Mouse (Mus musculus): Measurements from ENCODE around the gene Ctdspl. TPM values are rescaled to one million over a fixed set of nuclear protein-coding genes. Genes with fewer than 3 reads are reported as not detected.

Ctdspl gene
- polyA plus RNA-seq, 1 experiment, result 83.4 TPM

DNA sequence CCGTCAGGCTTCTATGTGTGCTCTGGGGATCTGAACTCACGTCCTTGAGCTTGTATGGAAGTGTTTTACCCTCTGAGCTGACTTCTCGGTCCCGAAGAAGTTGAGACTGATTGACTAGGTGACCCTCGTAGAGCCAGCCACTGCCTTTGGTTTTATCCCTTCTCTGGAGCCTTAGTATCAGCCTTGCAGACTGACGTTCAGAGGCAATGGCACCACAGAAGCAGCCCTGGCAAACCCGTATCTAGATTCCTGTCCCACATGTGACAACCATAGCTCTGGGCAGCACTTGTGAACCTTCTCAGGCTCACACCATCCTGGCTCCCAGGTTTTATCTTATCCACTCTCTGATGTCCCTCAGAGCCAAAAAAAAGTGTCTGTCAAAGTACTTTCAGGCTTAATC lies 25.1 kb downstream of the Ctdspl start:
- no peak for TF ChIP-seq CTCF (IDR thresholded peaks at IDR 0.05; ENCODE audit: insufficient read depth, low read length)
- no peak for TF ChIP-seq POLR2A (IDR thresholded peaks at IDR 0.05; ENCODE audit: borderline replicate concordance, extremely low read depth, low read depth, low read length)
- H3K4me1 ChIP-seq (ENCODE audit: control insufficient read depth, insufficient read depth, low read length), result peaks cover 25% of the 10 kb centered on the region
- peak; percentile 22 for DNase-seq
- no peak overlapping the region for H3K4me3 ChIP-seq (replicated peaks; ENCODE audit: extremely low read depth, low read depth, low read length)
- 81% methylated on average over 7 of the region's 7 CpGs for whole genome bisulfite sequencing

- peaks cover 25% of the 10 kb centered on the region for H3K4me1 ChIP-seq (ENCODE audit: control insufficient read depth, insufficient read depth, low read length)
- 56% methylated on average over 16 of the region's 16 CpGs for WGBS
- DNase-seq, result peak; percentile 65
- no peak overlapping the region for H3K4me3 ChIP-seq (replicated peaks; ENCODE audit: extremely low read depth, low read depth, low read length)
- peak; percentile 40; the same call in 1 of the 2 replicates for TF ChIP-seq POLR2A (IDR thresholded peaks at IDR 0.05; ENCODE audit: borderline replicate concordance, extremely low read depth, low read depth, low read length)
- TF ChIP-seq CTCF (IDR thresholded peaks at IDR 0.05; ENCODE audit: insufficient read depth, low read length), result no peak
Observed at GRCm38 (mm10) chr9:118952180-118952579, 25.9 kb downstream of the Ctdspl start.

DNA sequence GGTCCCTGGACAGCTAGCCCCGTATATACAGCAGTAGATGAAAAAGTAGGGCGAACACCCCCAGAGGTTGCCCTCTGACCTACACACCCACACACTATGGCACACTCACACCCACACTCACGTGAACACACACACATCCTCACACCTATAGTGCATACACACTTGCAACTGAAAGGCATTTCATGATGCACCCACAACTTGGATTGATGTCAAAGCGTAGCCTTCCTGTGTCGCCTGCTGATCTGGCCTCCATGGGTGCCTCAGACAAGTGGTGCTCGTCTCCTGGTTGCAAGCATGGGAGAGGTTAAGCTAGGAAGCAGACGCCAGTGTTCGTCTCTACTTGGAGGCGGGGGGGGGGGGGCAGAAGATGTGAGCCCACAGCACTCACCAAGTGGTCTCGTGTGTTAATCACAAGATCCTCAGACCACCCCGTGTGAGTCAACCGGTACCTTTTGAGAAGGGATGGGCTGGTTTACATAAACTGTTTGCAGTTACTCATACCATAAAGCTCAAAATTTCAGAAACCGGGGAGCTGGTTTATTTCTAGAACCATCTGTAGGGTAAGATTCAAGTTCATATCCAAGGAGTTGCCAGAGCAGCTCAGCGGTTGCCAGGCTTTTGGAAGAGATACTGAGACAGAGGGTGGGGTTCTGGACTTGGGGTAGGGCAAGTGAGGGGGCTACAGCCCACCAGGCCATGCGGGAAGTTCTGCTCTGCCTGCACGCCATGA lies 27.4 kb downstream of the Ctdspl start:
- TF ChIP-seq CTCF (IDR thresholded peaks at IDR 0.05; ENCODE audit: insufficient read depth, low read length), result no peak
- no peak for TF ChIP-seq POLR2A (IDR thresholded peaks at IDR 0.05; ENCODE audit: borderline replicate concordance, extremely low read depth, low read depth, low read length)
- DNase-seq, result no peak
- H3K4me1 ChIP-seq (ENCODE audit: control insufficient read depth, insufficient read depth, low read length), result peaks cover 25% of the 10 kb centered on the region
- no peak overlapping the region for H3K4me3 ChIP-seq (replicated peaks; ENCODE audit: extremely low read depth, low read depth, low read length)
- WGBS, result 78% methylated on average over 16 of the region's 16 CpGs

DNA sequence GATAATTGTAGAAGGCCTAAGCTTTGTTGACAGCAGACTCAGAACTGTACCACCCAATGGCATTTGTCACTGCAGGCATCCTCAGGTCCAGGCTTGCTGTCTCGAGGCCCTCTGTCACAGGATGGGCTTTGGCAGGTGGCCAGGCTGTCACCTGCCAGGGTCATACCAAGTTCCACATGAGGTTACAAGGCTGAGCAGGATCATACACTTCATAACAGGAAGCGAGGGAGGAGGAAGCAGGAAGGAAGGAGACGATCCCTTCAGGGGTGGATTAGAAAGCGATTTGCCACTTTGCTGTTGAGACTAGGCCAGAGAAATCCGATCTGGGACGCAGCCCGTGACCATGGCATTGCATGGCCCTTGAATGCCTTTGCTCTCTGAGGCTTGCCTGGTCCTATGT lies 32.5 kb downstream of the Ctdspl start:
- no peak overlapping the region for H3K4me3 ChIP-seq (replicated peaks; ENCODE audit: extremely low read depth, low read depth, low read length)
- TF ChIP-seq CTCF (IDR thresholded peaks at IDR 0.05; ENCODE audit: insufficient read depth, low read length) (no peak), POLR2A (IDR thresholded peaks at IDR 0.05; ENCODE audit: borderline replicate concordance, extremely low read depth, low read depth, low read length) (no peak)
- WGBS, result 34% methylated on average over 7 of the region's 7 CpGs
- DNase-seq, result no peak
- peaks cover 13% of the 10 kb centered on the region for H3K4me1 ChIP-seq (ENCODE audit: control insufficient read depth, insufficient read depth, low read length)

- Histone ChIP-seq H3K4me1 (ENCODE audit: control insufficient read depth, insufficient read depth, low read length) (peaks cover 13% of the 10 kb centered on the region), H3K4me3 (replicated peaks; ENCODE audit: extremely low read depth, low read depth, low read length) (no peak overlapping the region)
- WGBS, result 33% methylated on average over 16 of the region's 16 CpGs
- peak; percentile 45 for DNase-seq
- no peak for TF ChIP-seq POLR2A (IDR thresholded peaks at IDR 0.05; ENCODE audit: borderline replicate concordance, extremely low read depth, low read depth, low read length)
Observed at GRCm38 (mm10) chr9:118960415-118961091, 34.3 kb downstream of the Ctdspl start.

GRCm38 (mm10) chr9:118963149-118963548 lies 36.9 kb downstream of the Ctdspl start:
- TF ChIP-seq POLR2A (IDR thresholded peaks at IDR 0.05; ENCODE audit: borderline replicate concordance, extremely low read depth, low read depth, low read length) (no peak), CTCF (IDR thresholded peaks at IDR 0.05; ENCODE audit: insufficient read depth, low read length) (no peak)
- 70% methylated on average over 9 of the region's 9 CpGs for WGBS
- Histone ChIP-seq H3K4me3 (replicated peaks; ENCODE audit: extremely low read depth, low read depth, low read length) (no peak overlapping the region), H3K4me1 (ENCODE audit: control insufficient read depth, insufficient read depth, low read length) (peaks cover 13% of the 10 kb centered on the region)
- DNase-seq, result no peak

GRCm38 (mm10) chr9:118964263-118965034 lies 38.2 kb downstream of the Ctdspl start:
- WGBS, result 63% methylated on average over 18 of the region's 18 CpGs
- TF ChIP-seq POLR2A (IDR thresholded peaks at IDR 0.05; ENCODE audit: borderline replicate concordance, extremely low read depth, low read depth, low read length) (no peak), CTCF (IDR thresholded peaks at IDR 0.05; ENCODE audit: insufficient read depth, low read length) (no peak)
- Histone ChIP-seq H3K4me1 (ENCODE audit: control insufficient read depth, insufficient read depth, low read length) (peaks cover 10% of the 10 kb centered on the region), H3K4me3 (replicated peaks; ENCODE audit: extremely low read depth, low read depth, low read length) (no peak overlapping the region)
- DNase-seq, result no peak

DNA sequence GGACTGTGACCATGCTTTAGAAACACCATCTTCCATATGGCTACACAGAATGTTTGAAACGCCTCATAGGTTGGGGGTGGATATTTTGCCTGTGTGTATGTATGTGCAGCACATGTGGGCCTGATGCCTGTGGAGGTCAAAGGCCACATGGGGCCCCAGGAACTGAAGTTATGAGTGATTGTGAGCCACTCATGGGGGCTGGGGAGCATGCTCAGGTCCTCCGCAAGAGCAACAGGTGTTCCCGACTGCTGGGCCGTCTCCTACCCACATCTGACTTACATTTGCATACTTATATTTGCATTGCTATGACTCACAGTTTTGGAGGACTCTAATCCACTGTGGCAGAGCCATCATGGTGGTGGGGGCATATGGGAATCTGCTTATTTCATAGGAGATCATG lies 43.6 kb downstream of the Ctdspl start:
- no peak for DNase-seq
- no peak overlapping the region for H3K4me3 ChIP-seq (replicated peaks; ENCODE audit: extremely low read depth, low read depth, low read length)
- 84% methylated on average over 4 of the region's 4 CpGs for WGBS
- no peak for TF ChIP-seq CTCF (IDR thresholded peaks at IDR 0.05; ENCODE audit: insufficient read depth, low read length)
- TF ChIP-seq POLR2A (IDR thresholded peaks at IDR 0.05; ENCODE audit: borderline replicate concordance, extremely low read depth, low read depth, low read length), result no peak
- H3K4me1 ChIP-seq (ENCODE audit: control insufficient read depth, insufficient read depth, low read length), result peaks cover 18% of the 10 kb centered on the region

- TF ChIP-seq CTCF (IDR thresholded peaks at IDR 0.05; ENCODE audit: insufficient read depth, low read length) (no peak), POLR2A (IDR thresholded peaks at IDR 0.05; ENCODE audit: borderline replicate concordance, extremely low read depth, low read depth, low read length) (no peak)
- peaks cover 35% of the 10 kb centered on the region for H3K4me1 ChIP-seq (ENCODE audit: control insufficient read depth, insufficient read depth, low read length)
- WGBS, result 68% methylated on average over 7 of the region's 7 CpGs
- H3K4me3 ChIP-seq (replicated peaks; ENCODE audit: extremely low read depth, low read depth, low read length), result no peak overlapping the region
- DNase-seq, result no peak
Observed at GRCm38 (mm10) chr9:118973028-118973427, 46.8 kb downstream of the Ctdspl start.

All from lung, adult 2 months (tissue).